Mouse (Mus musculus): Measurements from ENCODE around the gene Gzmg. TPM values are rescaled to one million over a fixed set of nuclear protein-coding genes. Genes with fewer than 3 reads are reported as not detected.

The Gzmg gene
- total RNA-seq (2023) = not detected in 2 replicates

DNA sequence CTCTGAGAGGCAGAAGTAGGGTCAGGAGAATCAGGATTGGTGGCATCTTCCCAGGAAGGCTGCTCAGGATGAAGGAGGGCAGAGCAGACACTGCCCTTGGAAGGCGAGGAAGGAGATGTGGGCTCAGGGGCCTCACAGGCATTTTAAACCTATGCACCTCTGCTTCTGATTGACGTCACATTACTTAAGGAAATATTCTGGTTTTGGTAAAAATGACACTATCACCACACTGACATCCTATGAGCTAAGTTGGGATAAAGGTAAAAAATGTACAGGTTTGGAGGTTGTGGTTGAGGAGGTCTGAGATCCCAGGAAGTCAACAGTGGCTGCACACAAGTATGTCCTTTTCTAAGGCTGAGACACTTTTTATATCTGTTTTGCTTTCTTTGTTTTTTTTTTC, at the start of gene Gzmg:
Gene Gzmg (minus strand): TSS at position 101 of the 400 bp plus-strand sequence.

DNA sequence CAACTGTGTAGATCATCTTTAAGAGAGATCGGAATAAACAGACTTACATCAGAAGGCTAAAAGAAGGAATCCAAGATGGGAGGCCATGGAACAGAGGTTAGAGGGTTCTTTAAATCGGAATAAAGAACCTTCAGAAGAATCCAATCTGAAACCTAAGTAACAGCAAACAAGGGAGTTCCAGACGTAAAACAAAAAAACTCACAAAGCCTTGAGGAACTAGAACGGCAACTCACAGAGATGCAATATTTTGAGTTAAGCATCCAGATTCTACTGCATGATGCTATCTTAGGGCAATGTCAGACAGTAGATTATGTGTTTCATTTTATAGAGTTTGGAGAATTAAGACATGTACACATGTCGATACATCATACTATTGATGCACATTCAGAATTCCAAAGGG, 15.1 kb upstream of the Gzmg start, which contains the start of gene Gzmn:
Gene Gzmn (minus strand): TSS at position 101 of the 400 bp plus-strand sequence.

DNA sequence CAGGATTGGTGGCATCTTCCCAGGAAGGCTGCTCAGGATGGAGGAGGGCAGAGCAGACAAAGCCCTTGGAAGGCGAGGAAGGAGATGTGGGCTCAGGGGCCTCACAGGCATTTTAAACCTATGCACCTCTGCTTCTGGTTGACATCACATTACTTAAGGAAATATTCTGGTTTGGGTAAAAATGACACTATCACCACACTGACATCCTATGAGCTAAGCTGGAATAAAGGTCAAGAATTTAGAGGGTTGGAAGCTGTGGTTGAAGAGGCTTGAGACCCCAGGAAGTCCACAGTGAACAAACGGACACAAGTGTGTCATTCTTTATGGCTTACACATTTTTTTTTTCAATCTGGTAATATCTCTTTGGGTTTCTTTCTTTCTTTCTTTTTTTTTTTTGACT, 26.9 kb downstream of the Gzmg start, which contains the start of gene Gzmd:
Gene Gzmd (minus strand): TSS at position 101 of the 400 bp plus-strand sequence.

DNA sequence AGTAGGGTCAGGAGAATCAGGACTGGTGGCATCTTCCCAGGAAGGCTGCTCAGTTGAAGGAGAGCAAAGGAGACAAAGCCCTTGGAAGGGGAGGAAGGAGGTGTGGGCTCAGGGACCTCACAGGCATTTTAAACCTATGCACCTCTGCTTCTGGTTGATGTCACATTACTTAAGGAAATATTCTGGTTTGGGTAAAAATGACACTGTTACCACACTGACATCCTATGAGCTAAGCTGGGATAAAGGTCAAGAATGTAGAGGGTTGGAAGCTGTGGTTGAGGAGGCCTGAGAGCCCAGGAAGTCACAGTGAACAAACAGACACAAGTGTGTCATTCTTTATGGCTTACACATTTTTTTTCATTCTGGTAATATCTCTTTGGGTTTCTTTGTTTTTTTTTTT, 38.9 kb downstream of the Gzmg start, which contains the start of gene Gzme:
Gene Gzme (minus strand): TSS at position 101 of the 400 bp plus-strand sequence.

Other genes with a start within 250 kb of the Gzmg start
- not detected in 2 replicates for gene Cma1, start 214.9 kb downstream of the Gzmg start, total RNA-seq (2023)
- not detected in 2 replicates for gene Cma2, start 208.6 kb downstream of the Gzmg start, total RNA-seq (2023)
- not detected in 2 replicates for gene Mcpt1, start 141.6 kb downstream of the Gzmg start, total RNA-seq (2023)
- gene Mcpt9, start 129.1 kb downstream of the Gzmg start, total RNA-seq (2023) = not detected in 2 replicates
- gene Mcpt2, start 117.5 kb downstream of the Gzmg start, total RNA-seq (2023) = not detected in 2 replicates
- gene Mcpt4, start 97.3 kb downstream of the Gzmg start, total RNA-seq (2023) = not detected in 2 replicates
- 83.0 and 87.4 TPM in 2 replicates for gene Mcpt8, start 74.3 kb downstream of the Gzmg start, total RNA-seq (2023)
- 123 and 127 TPM in 2 replicates for gene Ctsg, start 57.0 kb downstream of the Gzmg start, total RNA-seq (2023)
- gene Gzme, start 39.0 kb downstream of the Gzmg start, total RNA-seq (2023) = not detected in 2 replicates
- gene Gzmd, start 27.0 kb downstream of the Gzmg start, total RNA-seq (2023) = not detected in 2 replicates
- gene Gzmn, start 15.0 kb upstream of the Gzmg start, total RNA-seq (2023) = not detected in 2 replicates
- not detected in 2 replicates for gene Gzmf, start 51.8 kb upstream of the Gzmg start, total RNA-seq (2023)
- gene Gzmc, start 75.1 kb upstream of the Gzmg start, total RNA-seq (2023) = not detected in 2 replicates
- 0.27 and 0.76 TPM in 2 replicates for gene Gzmb, start 102.7 kb upstream of the Gzmg start, total RNA-seq (2023)
- gene Atp12a, start 205.5 kb upstream of the Gzmg start, total RNA-seq (2023) = not detected in 2 replicates
- 0.41 TPM in 1 of 2 replicates, not detected in the other for gene Rnf17, start 243.0 kb upstream of the Gzmg start, total RNA-seq (2023)